Mouse (Mus musculus): Measurements from ENCODE around the gene Cd4. TPM values are rescaled to one million over a fixed set of nuclear protein-coding genes. Genes with fewer than 3 reads are reported as not detected.

Cd4 gene
- total and polyA plus RNA-seq, 3 experiments: not detected

DNA sequence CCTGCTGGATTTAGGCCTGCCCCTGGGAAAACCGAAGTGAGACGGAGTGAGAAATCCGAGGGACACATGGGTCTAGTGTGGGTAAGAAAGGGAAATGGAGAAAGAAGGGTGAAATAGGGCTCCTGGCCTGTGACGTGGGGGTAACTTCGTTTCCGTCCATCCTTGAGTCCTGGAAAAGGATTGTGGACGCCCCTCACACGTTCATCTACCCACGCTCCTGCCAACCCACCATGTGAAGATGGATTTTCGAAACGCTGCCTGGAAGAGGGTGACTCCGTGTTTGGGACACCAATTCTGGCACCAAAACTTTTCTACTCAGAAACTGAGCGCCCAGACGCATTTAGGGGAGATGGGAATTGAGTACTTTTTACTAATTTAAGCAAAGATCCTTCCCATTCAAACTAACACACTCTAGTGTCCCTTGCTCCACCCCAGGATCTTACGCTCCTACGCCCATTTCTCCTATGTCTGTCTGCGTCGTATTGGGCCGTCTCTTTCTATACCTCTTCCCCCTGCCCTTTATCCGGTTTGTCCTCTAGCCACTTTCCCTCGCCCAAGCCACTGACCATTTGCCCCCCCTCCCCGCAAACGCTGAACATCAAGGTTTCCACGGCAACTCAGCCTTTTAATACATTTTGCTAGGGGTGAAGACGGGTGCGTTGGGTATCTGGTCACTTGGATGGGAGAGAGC lies 30.0 kb downstream of the Cd4 start:
- DNase-seq (ENCODE audit: low read depth, low spot score): no peak
- Histone ChIP-seq H3K4me3 (ENCODE audit: control insufficient read depth in 1 of 2, insufficient read depth in 1 of 2, low read depth in 2 of 2, low read length in 2 of 2) (no peak overlapping the region), H3K27me3 (ENCODE audit: control insufficient read depth in 1 of 2, insufficient read depth in 2 of 2, low read length in 2 of 2) (peaks cover 6 to 7% of the 10 kb centered on the region in 2 experiments), H3K79me2 (ENCODE audit: control insufficient read depth, insufficient read depth, low read length, poor library complexity) (no peaks in the 10 kb centered on the region), H3K27ac (ENCODE audit: control insufficient read depth, low read depth, low read length) (no peak overlapping the region), H3K4me1 (ENCODE audit: control insufficient read depth in 1 of 2, insufficient read depth in 2 of 2, low read length in 2 of 2) (peaks cover 0 to 3% of the 10 kb centered on the region in 2 experiments; a peak in 1 of 4 replicates), H3K36me3 (ENCODE audit: control insufficient read depth in 1 of 2, insufficient read depth in 2 of 2, low read length in 2 of 2) (no peaks in the 10 kb centered on the region), H3K9me3 (replicated peaks; ENCODE audit: insufficient read depth, low read length) (no peaks in the 10 kb centered on the region), H3K9ac (ENCODE audit: control insufficient read depth, low read depth, low read length, poor library complexity, severe bottlenecking) (no peak overlapping the region)
- TF ChIP-seq POLR2AphosphoS5 (IDR thresholded peaks at IDR 0.05; ENCODE audit: borderline replicate concordance, low read depth, low read length) (no peak), ZNF384 (IDR thresholded peaks at IDR 0.05; ENCODE audit: low read depth, low read length) (no peak), TCF12 (IDR thresholded peaks at IDR 0.05; ENCODE audit: low read depth, low read length) (no peak), USF1 (IDR thresholded peaks at IDR 0.05; ENCODE audit: low read depth, low read length) (no peak), CHD1 (IDR thresholded peaks at IDR 0.05; ENCODE audit: low read depth, low read length) (no peak), BHLHE40 (IDR thresholded peaks at IDR 0.05; ENCODE audit: borderline replicate concordance, low read depth, low read length) (no peak), MYB (IDR thresholded peaks at IDR 0.05; ENCODE audit: low read depth, low read length) (no peak), NRF1 (IDR thresholded peaks at IDR 0.05; ENCODE audit: insufficient read depth, low read depth, low read length, poor library complexity, severe bottlenecking) (no peak), KAT2A (conservative IDR thresholded peaks at IDR 0.05; ENCODE audit: low read depth, low read length) (no peak), UBTF (IDR thresholded peaks at IDR 0.05; ENCODE audit: borderline replicate concordance, insufficient read depth, low read depth, low read length) (no peak), JUND (IDR thresholded peaks at IDR 0.05; ENCODE audit: low read depth, low read length) (no peak), SMC3 (IDR thresholded peaks at IDR 0.05; ENCODE audit: low read depth, low read length) (no peak), ZMIZ1 (IDR thresholded peaks at IDR 0.05; ENCODE audit: low read depth, low read length) (no peak)

DNA sequence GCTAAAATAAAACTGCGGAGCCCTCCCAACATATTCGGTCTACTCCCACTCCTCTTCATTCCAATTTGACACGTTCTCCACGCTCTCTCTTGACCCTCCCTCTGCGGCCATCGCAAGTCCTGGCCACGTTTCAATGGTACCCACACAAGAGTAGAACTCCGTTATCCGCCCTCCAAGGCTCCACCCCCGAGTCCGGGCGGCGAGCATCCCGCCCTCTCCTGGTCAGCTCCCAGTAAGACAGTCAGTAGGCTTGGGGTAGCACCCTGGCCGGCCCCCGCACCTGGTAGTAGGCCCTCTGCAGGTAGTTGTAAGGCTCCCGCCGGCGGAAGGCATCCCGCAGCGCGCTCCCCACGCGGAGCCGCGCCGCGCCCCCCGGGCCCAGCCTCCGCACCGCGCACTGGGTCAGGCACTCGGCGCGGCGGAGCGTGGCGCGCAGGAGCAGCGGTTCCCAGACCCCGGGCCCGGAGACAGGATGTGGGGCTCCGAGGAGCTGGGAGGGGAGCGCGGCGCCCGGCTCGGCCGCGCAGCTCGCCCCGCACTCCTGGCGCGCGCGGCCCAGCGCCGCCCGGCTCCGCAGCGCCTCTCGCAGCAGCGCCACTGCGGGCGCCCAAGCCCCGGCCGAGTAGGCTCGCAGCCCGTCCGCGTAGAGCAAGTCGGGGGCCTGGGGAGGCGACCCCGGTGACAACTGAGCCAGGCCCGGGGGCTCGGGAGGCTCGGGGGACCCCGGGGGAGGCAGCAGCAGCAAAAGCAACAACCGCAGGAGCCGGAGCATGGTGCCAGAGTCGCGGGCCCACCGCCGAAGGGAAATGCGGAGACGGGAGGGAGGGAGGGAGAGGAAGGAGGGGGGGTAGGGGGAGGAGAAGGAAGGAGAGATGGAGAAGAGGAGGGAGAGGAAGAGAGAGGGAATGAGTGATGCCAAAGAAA lies 30.8 kb downstream of the Cd4 start, which contains the start of gene P3h3:
TSS of gene P3h3 (minus strand) at position 837 of the 924 bp plus-strand sequence.
- peak; percentile 57 for DNase-seq (ENCODE audit: low read depth, low spot score)
- H3K4me1 ChIP-seq (ENCODE audit: control insufficient read depth in 1 of 2, insufficient read depth in 2 of 2, low read length in 2 of 2): peaks cover 0 to 3% of the 10 kb centered on the region in 2 experiments; a peak in 1 of 4 replicates
- peak within 1 kb of the TSS; percentile 24 to 45 for H3K4me3 ChIP-seq (ENCODE audit: control insufficient read depth in 1 of 2, insufficient read depth in 1 of 2, low read depth in 2 of 2, low read length in 2 of 2)
- no peak within 1 kb of the TSS for H3K27ac ChIP-seq (ENCODE audit: control insufficient read depth, low read depth, low read length)
- no peaks in the 10 kb centered on the region for H3K36me3 ChIP-seq (ENCODE audit: control insufficient read depth in 1 of 2, insufficient read depth in 2 of 2, low read length in 2 of 2)
- peaks cover 6 to 9% of the 10 kb centered on the region in 2 experiments for H3K27me3 ChIP-seq (ENCODE audit: control insufficient read depth in 1 of 2, insufficient read depth in 2 of 2, low read length in 2 of 2)
- no peaks in the 10 kb centered on the region for H3K9me3 ChIP-seq (replicated peaks; ENCODE audit: insufficient read depth, low read length)
- H3K79me2 ChIP-seq (ENCODE audit: control insufficient read depth, insufficient read depth, low read length, poor library complexity): no peaks in the 10 kb centered on the region
- TF ChIP-seq HCFC1 (IDR thresholded peaks at IDR 0.05; ENCODE audit: low read depth, low read length) (no peak), CTCF (IDR thresholded peaks at IDR 0.05 in 2 of 3, conservative IDR thresholded peaks at IDR 0.05 in 1 of 3; ENCODE audit: control insufficient read depth in 1 of 3, insufficient read depth in 1 of 3, low read depth in 2 of 3, low read length in 3 of 3, poor library complexity in 1 of 3, severe bottlenecking in 1 of 3) (peak in 2 of 3 experiments; percentile 45 to 70; a peak in 5 of 6 replicates)
- H3K9ac ChIP-seq (ENCODE audit: control insufficient read depth, low read depth, low read length, poor library complexity, severe bottlenecking): peak within 1 kb of the TSS; percentile 59

Data from MEL (cell line).